ENCODE assay signal across 9 mouse cellular contexts in genomic region chr10:40629140-40629539, GRCm38 (mm10). TPM values are rescaled to one million over a fixed set of nuclear protein-coding genes. Genes with fewer than 3 reads are reported as not detected.
DNase-seq lines count a peak whose midpoint lies in the region; ATAC-seq and TF ChIP-seq lines count a peak whose summit lies in the region.
"Had no signal": no experiment of that assay in that cellular context is flagged by ENCODE, and none has a peak within 500 bp of the region (broad histone marks: within the 10 kb centered on the region; RNA-seq: fewer than 3 reads in every experiment).

No protein-coding gene starts in this region.

- intact Hi-C loops in gastrocnemius, postnatal 14 days (cut with DNase I; ENCODE audit: low total_unique reads), result no loop called here

- H3K36me3 ChIP-seq in forebrain, embryonic 11.5 days (ENCODE audit: control insufficient read depth, insufficient read depth, low read length), result no peaks in the 10 kb centered on the region
- no peaks in the 10 kb centered on the region for H3K36me3 ChIP-seq in forebrain, embryonic 12.5 days (replicated peaks)
- H3K36me3 ChIP-seq in testis, adult 2 months (ENCODE audit: control insufficient read depth, insufficient read depth, low read length), result no peaks in the 10 kb centered on the region
- no peaks in the 10 kb centered on the region for H3K36me3 ChIP-seq in thymus, adult 2 months (ENCODE audit: control insufficient read depth, insufficient read depth, low read length)
- H3K36me3 ChIP-seq in forebrain, embryonic 14.5 days (ENCODE audit: control insufficient read depth, insufficient read depth, low read length), result no peaks in the 10 kb centered on the region

- peak; percentile 76; the same call in 1 of the 2 replicates for TF ChIP-seq CTCF in testis, adult 2 months (IDR thresholded peaks at IDR 0.05; ENCODE audit: control insufficient read depth, insufficient read depth, insufficient replicate concordance, low read depth, low read length)
- peak; percentile 71 for TF ChIP-seq CTCF in lung, adult 2 months (IDR thresholded peaks at IDR 0.05; ENCODE audit: insufficient read depth, low read length)
- peak; percentile 70; the same call in 1 of the 2 replicates for TF ChIP-seq CTCF in thymus, adult 2 months (IDR thresholded peaks at IDR 0.05; ENCODE audit: borderline replicate concordance, control insufficient read depth, extremely low read depth, insufficient read depth, low read length, poor library complexity)

- H3K4me1 ChIP-seq in forebrain, embryonic 11.5 days (replicated peaks; ENCODE audit: control insufficient read depth, insufficient read depth, low read length), result no peaks in the 10 kb centered on the region
- peaks cover 3% of the 10 kb centered on the region for H3K4me1 ChIP-seq in forebrain, embryonic 12.5 days
- H3K4me1 ChIP-seq in testis, adult 2 months (ENCODE audit: control insufficient read depth, insufficient read depth, low read length), result no peaks in the 10 kb centered on the region; the same call in 1 of the 2 replicates
- H3K4me1 ChIP-seq in lung, adult 2 months (ENCODE audit: control insufficient read depth, insufficient read depth, low read length), result no peaks in the 10 kb centered on the region; the same call in 1 of the 2 replicates
- no peaks in the 10 kb centered on the region for H3K4me1 ChIP-seq in thymus, adult 2 months (replicated peaks; ENCODE audit: control insufficient read depth, insufficient read depth, low read length)
- H3K4me1 ChIP-seq in forebrain, embryonic 14.5 days (ENCODE audit: control insufficient read depth, insufficient read depth, low read length), result no peaks in the 10 kb centered on the region

- H3K9ac ChIP-seq in forebrain, embryonic 11.5 days (ENCODE audit: low read length), result no peak overlapping the region
- no peak overlapping the region for H3K9ac ChIP-seq in forebrain, embryonic 12.5 days
- H3K9ac ChIP-seq in forebrain, embryonic 14.5 days (ENCODE audit: low read length), result no peak overlapping the region

- no peaks in the 10 kb centered on the region for H3K9me3 ChIP-seq in forebrain, embryonic 11.5 days (ENCODE audit: control insufficient read depth, low read length)
- peaks cover 3% of the 10 kb centered on the region; the same call in 1 of the 2 replicates for H3K9me3 ChIP-seq in forebrain, embryonic 12.5 days
- no peaks in the 10 kb centered on the region for H3K9me3 ChIP-seq in forebrain, embryonic 14.5 days (replicated peaks; ENCODE audit: control insufficient read depth, low read length)

- H3K27ac ChIP-seq in forebrain, embryonic 11.5 days (ENCODE audit: low read depth, low read length), result no peak overlapping the region
- H3K27ac ChIP-seq in forebrain, embryonic 12.5 days, result no peak overlapping the region
- no peak overlapping the region for H3K27ac ChIP-seq in testis, adult 2 months (ENCODE audit: control insufficient read depth, insufficient read depth, low read depth, low read length)
- H3K27ac ChIP-seq in thymus, adult 2 months (ENCODE audit: control insufficient read depth, insufficient read depth, low read length), result no peak overlapping the region
- H3K27ac ChIP-seq in forebrain, embryonic 14.5 days (ENCODE audit: low read depth, low read length), result no peak overlapping the region

- DNase-seq in forebrain, embryonic 11.5 days (ENCODE audit: low spot score), result peak; percentile 72
- no peak for DNase-seq in testis, postnatal 14 days (ENCODE audit: low spot score)
- peak; percentile 39 for DNase-seq in gastrocnemius, postnatal 14 days
- peak; percentile 32 for DNase-seq in lung, adult 2 months
- peak; percentile 71 for DNase-seq in thymus, adult 2 months
- no peak for DNase-seq in forebrain, embryonic 14.5 days (ENCODE audit: low spot score)

- WGBS in forebrain, embryonic 11.5 days, result 74% methylated on average over 7 of the region's 7 CpGs
- 73% methylated on average over 7 of the region's 7 CpGs for WGBS in forebrain, embryonic 12.5 days
- WGBS in lung, adult 2 months, result 75% methylated on average over 7 of the region's 7 CpGs
- WGBS in thymus, adult 2 months, result 93% methylated on average over 7 of the region's 7 CpGs
- 79% methylated on average over 7 of the region's 7 CpGs for WGBS in forebrain, embryonic 14.5 days

- no peak for TF ChIP-seq POLR2A in testis, adult 2 months (IDR thresholded peaks at IDR 0.05; ENCODE audit: control insufficient read depth, low read depth, low read length)
- TF ChIP-seq POLR2A in lung, adult 2 months (IDR thresholded peaks at IDR 0.05; ENCODE audit: borderline replicate concordance, extremely low read depth, low read depth, low read length), result no peak
- TF ChIP-seq POLR2A in thymus, adult 2 months (IDR thresholded peaks at IDR 0.05; ENCODE audit: control insufficient read depth, extremely low read depth, insufficient read depth, low read length, poor library complexity), result no peak

- no peak overlapping the region for H3K4me2 ChIP-seq in forebrain, embryonic 11.5 days (ENCODE audit: low read depth, low read length, severe bottlenecking)
- no peak overlapping the region for H3K4me2 ChIP-seq in forebrain, embryonic 12.5 days
- H3K4me2 ChIP-seq in forebrain, embryonic 14.5 days (ENCODE audit: low read length), result no peak overlapping the region

- no peak for ATAC-seq in forebrain, embryonic 11.5 days (replicated peaks; ENCODE audit: low FRiP score)
- no peak for ATAC-seq in forebrain, embryonic 12.5 days (ENCODE audit: low FRiP score)
- ATAC-seq in forebrain, embryonic 14.5 days, result no peak

- H3K27me3 ChIP-seq in forebrain, embryonic 11.5 days (ENCODE audit: control insufficient read depth, insufficient read depth, low read length), result no peaks in the 10 kb centered on the region
- no peaks in the 10 kb centered on the region for H3K27me3 ChIP-seq in forebrain, embryonic 12.5 days
- H3K27me3 ChIP-seq in testis, adult 2 months (ENCODE audit: control insufficient read depth, insufficient read depth, low read length), result no peaks in the 10 kb centered on the region
- H3K27me3 ChIP-seq in thymus, adult 2 months (ENCODE audit: control insufficient read depth, insufficient read depth, low read length), result no peaks in the 10 kb centered on the region
- no peaks in the 10 kb centered on the region for H3K27me3 ChIP-seq in forebrain, embryonic 14.5 days (replicated peaks; ENCODE audit: control insufficient read depth, insufficient read depth, low read length)

- H3K4me3 ChIP-seq in forebrain, embryonic 11.5 days (ENCODE audit: low read depth, low read length), result no peak overlapping the region
- H3K4me3 ChIP-seq in forebrain, embryonic 12.5 days (replicated peaks), result no peak overlapping the region
- H3K4me3 ChIP-seq in testis, adult 2 months (ENCODE audit: control insufficient read depth, low read depth, low read length), result no peak overlapping the region
- no peak overlapping the region for H3K4me3 ChIP-seq in lung, adult 2 months (replicated peaks; ENCODE audit: extremely low read depth, low read depth, low read length)
- no peak overlapping the region for H3K4me3 ChIP-seq in thymus, adult 2 months (ENCODE audit: control insufficient read depth, insufficient read depth, low read length)
- H3K4me3 ChIP-seq in forebrain, embryonic 14.5 days (ENCODE audit: low read depth, low read length), result no peak overlapping the region

RNA-seq across cellular contexts. Expression of gene Ddo, which starts 0.7 kb away (rescaled TPM):
- 0.09 and 0.15 TPM in 2 replicates for polyA plus RNA-seq in forebrain, embryonic 11.5 days (2014; fragmentation: Nextera tagmentation; extraction: Ambion mirVana)
- 0.23 TPM in 1 of 2 replicates, not detected in the other for polyA plus RNA-seq in forebrain, embryonic 12.5 days (2016; fragmentation: Nextera tagmentation; extraction: Ambion mirVana)
- 2.5 and 2.9 TPM in 2 replicates for polyA plus RNA-seq in testis, adult 2 months (2012; rRNA removed)
- 10 to 100 TPM; 22.0 to 24.3 TPM for total RNA-seq in gastrocnemius, postnatal 14 days (2021)
- polyA plus RNA-seq in lung, adult 2 months (2012; rRNA removed), result 9.1 and 11.3 TPM in 2 replicates
- 2.0 and 3.7 TPM in 2 replicates for polyA plus RNA-seq in thymus, adult 2 months (2012; rRNA removed)
- polyA plus RNA-seq in forebrain, embryonic 14.5 days (2014; fragmentation: Nextera tagmentation; extraction: Ambion mirVana), result 0.75 and 0.79 TPM in 2 replicates

RNA-seq across cellular contexts. Expression of gene Mettl24, which starts 53.9 kb away (rescaled TPM):
- 0.52 and 1.2 TPM in 2 replicates for polyA plus RNA-seq in forebrain, embryonic 11.5 days (2014; fragmentation: Nextera tagmentation; extraction: Ambion mirVana)
- 0.63 and 0.73 TPM in 2 replicates for polyA plus RNA-seq in forebrain, embryonic 12.5 days (2016; fragmentation: Nextera tagmentation; extraction: Ambion mirVana)
- 0.53 and 0.98 TPM in 2 replicates for polyA plus RNA-seq in testis, adult 2 months (2012; rRNA removed)
- total RNA-seq in gastrocnemius, postnatal 14 days (2021), result 1 to 10 TPM in 1 of 2 experiments, under 1 TPM in 1; 0.88 to 1.1 TPM
- 16.9 and 18.2 TPM in 2 replicates for polyA plus RNA-seq in lung, adult 2 months (2012; rRNA removed)
- 0.23 and 0.36 TPM in 2 replicates for polyA plus RNA-seq in thymus, adult 2 months (2012; rRNA removed)
- polyA plus RNA-seq in forebrain, embryonic 14.5 days (2014; fragmentation: Nextera tagmentation; extraction: Ambion mirVana), result 0.23 and 0.29 TPM in 2 replicates

RNA-seq across cellular contexts. Expression of gene Slc22a16, which starts 59.0 kb away (rescaled TPM):
- not detected in 2 replicates for polyA plus RNA-seq in forebrain, embryonic 11.5 days (2014; fragmentation: Nextera tagmentation; extraction: Ambion mirVana)
- polyA plus RNA-seq in forebrain, embryonic 12.5 days (2016; fragmentation: Nextera tagmentation; extraction: Ambion mirVana), result not detected in 2 replicates
- 146 and 172 TPM in 2 replicates for polyA plus RNA-seq in testis, adult 2 months (2012; rRNA removed)
- not detected for total RNA-seq in gastrocnemius, postnatal 14 days (2021)
- not detected in 2 replicates for polyA plus RNA-seq in lung, adult 2 months (2012; rRNA removed)
- polyA plus RNA-seq in thymus, adult 2 months (2012; rRNA removed), result not detected in 2 replicates
- polyA plus RNA-seq in forebrain, embryonic 14.5 days (2014; fragmentation: Nextera tagmentation; extraction: Ambion mirVana), result not detected in 2 replicates
- total RNA-seq: left cerebral cortex, adult 18-20 months had no signal

Comparison
In these comparisons a context has a peak if more than half of its experiments do, and no peak if none do; other contexts are left out.
1. DNase-seq: peak in forebrain, embryonic 11.5 days (single experiment), gastrocnemius, postnatal 14 days (single experiment), lung, adult 2 months (single experiment) and thymus, adult 2 months (single experiment); none in testis, postnatal 14 days (single experiment) and forebrain, embryonic 14.5 days (single experiment).
2. RNA of gene Slc22a16, which starts 59.0 kb away (polyA plus RNA-seq): 146 to 172 TPM in testis, adult 2 months; not detected in thymus, adult 2 months, not detected in forebrain, embryonic 11.5 days, not detected in forebrain, embryonic 12.5 days, not detected in lung, adult 2 months and not detected in forebrain, embryonic 14.5 days; every median in the first group is over 100 times any median in the second.
3. Peak in every context shown above with its lines, with median percentiles within 50 percentile points of each other: CTCF ChIP-seq.